Mouse (Mus musculus) kidney, adult 2 months (tissue): ENCODE measurements around the gene Mettl1. TPM values are rescaled to one million over a fixed set of nuclear protein-coding genes. Genes with fewer than 3 reads are reported as not detected.

ENCODE experiments used
- DNase-seq: peaks from one replicate; pipeline ENCODE4 v3.0.0; 2021
- H3K27ac ChIP-seq: fragments of 200-500 bp; 2 replicates; pipeline ENCODE4 v1.5.1; 2012; ENCODE audit warnings: low read depth, low read length, control low read depth, inconsistent platforms; ENCODE audit not compliant: insufficient read depth
- H3K27me3 ChIP-seq: fragments of 200-500 bp; replicated peaks from 2 replicates; pipeline ENCODE4 v1.6.1; 2012; ENCODE audit warnings: mild to moderate bottlenecking, moderate library complexity, low read length, inconsistent platforms; ENCODE audit not compliant: control insufficient read depth, insufficient read depth
- H3K36me3 ChIP-seq: fragments of 200-500 bp; 2 replicates; pipeline ENCODE4 v1.6.1; 2012; ENCODE audit warnings: mild to moderate bottlenecking, moderate library complexity, low read length, inconsistent platforms; ENCODE audit not compliant: control insufficient read depth, insufficient read depth
- H3K4me1 ChIP-seq: fragments of 200-500 bp; 2 replicates; pipeline ENCODE4 v1.6.1; 2011; ENCODE audit warnings: low read length; ENCODE audit not compliant: control insufficient read depth, insufficient read depth
- H3K4me3 ChIP-seq: fragments of 200-500 bp; 2 replicates; pipeline ENCODE4 v1.5.1; 2011; ENCODE audit warnings: mild to moderate bottlenecking, low read depth, low read length, control low read depth; ENCODE audit not compliant: insufficient read depth
- CTCF ChIP-seq: fragments of 200-500 bp; conservative IDR thresholded peaks from 2 replicates; pipeline ENCODE4 v1.5.1; 2011; ENCODE audit warnings: low read depth, mild to moderate bottlenecking, control low read depth, low read length, moderate library complexity, mixed read lengths; ENCODE audit not compliant: insufficient read depth, insufficient read length
- POLR2A ChIP-seq: fragments of 200-500 bp; IDR thresholded peaks from one replicate; pipeline ENCODE4 v1.6.1; 2011; ENCODE audit warnings: low read depth, low read length, control low read depth
- WGBS: fragments of 180-500 bp; shearing (Covaris S2); methylation state at CpG from one replicate; pipeline ENCODE4 v1.1.7; 2018; 5-methylcytosine and 5-hydroxymethylcytosine counted together
- polyA plus RNA-seq: library from polyadenylated mRNA; depleted of rRNA; stranded (reverse); fragments of >200 nt; gene quantifications from 2 replicates; pipeline ENCODE4 v1.2.3, GENCODE M21; 2012

Mettl1 gene
- polyA plus RNA-seq, 1 experiment: 27.5 TPM

GRCm38 (mm10) chr10:127047954-127048353 is 6.7 kb downstream of the Mettl1 start, which contains the start of gene Cyp27b1:
Gene Cyp27b1 (plus strand): TSS chr10:127048250.
- WGBS: 27% methylated on average over 5 of the region's 5 CpGs
- Histone ChIP-seq H3K4me3 (peak within 1 kb of the TSS; percentile 36), H3K4me1 (peaks cover 12% of the 10 kb centered on the region; the same call in 1 of the 2 replicates), H3K27me3 (no peaks in the 10 kb centered on the region), H3K27ac (peak within 1 kb of the TSS; percentile 6; the same call in 1 of the 2 replicates), H3K36me3 (no peaks in the 10 kb centered on the region)
- DNase-seq: no peak
- TF ChIP-seq CTCF: no peak
- peak; percentile 23 for TF ChIP-seq POLR2A

- Histone ChIP-seq H3K27me3 (no peaks in the 10 kb centered on the region), H3K27ac (peak overlapping the region; percentile 6; the same call in 1 of the 2 replicates), H3K36me3 (no peaks in the 10 kb centered on the region), H3K4me3 (peak overlapping the region; percentile 36), H3K4me1 (peaks cover 8% of the 10 kb centered on the region; the same call in 1 of the 2 replicates)
- WGBS: 4% methylated on average over 35 of the region's 35 CpGs
- peak; percentile 47 for DNase-seq
- TF ChIP-seq POLR2A: no peak
- no peak for TF ChIP-seq CTCF
Observed at GRCm38 (mm10) chr10:127048608-127049394, 7.6 kb downstream of the Mettl1 start.

GRCm38 (mm10) chr10:127049395-127050118 is 8.3 kb downstream of the Mettl1 start:
- 2% methylated on average over 29 of the region's 29 CpGs for WGBS
- H3K4me3 ChIP-seq: peak overlapping the region; percentile 19
- DNase-seq: peak; percentile 55
- peaks cover 8% of the 10 kb centered on the region; the same call in 1 of the 2 replicates for H3K4me1 ChIP-seq
- no peak overlapping the region for H3K27ac ChIP-seq
- H3K36me3 ChIP-seq: no peaks in the 10 kb centered on the region
- H3K27me3 ChIP-seq: no peaks in the 10 kb centered on the region
- peak; percentile 48; the same call in 1 of the 2 replicates for TF ChIP-seq CTCF
- TF ChIP-seq POLR2A: no peak

- Histone ChIP-seq H3K27me3 (no peaks in the 10 kb centered on the region), H3K4me3 (no peak overlapping the region), H3K27ac (no peak overlapping the region), H3K36me3 (no peaks in the 10 kb centered on the region), H3K4me1 (peaks cover 8% of the 10 kb centered on the region; the same call in 1 of the 2 replicates)
- TF ChIP-seq POLR2A (no peak), CTCF (no peak)
- DNase-seq: no peak
- WGBS: 15% methylated on average over 10 of the region's 10 CpGs
Observed at GRCm38 (mm10) chr10:127050119-127050474, 8.9 kb downstream of the Mettl1 start.

- TF ChIP-seq CTCF (no peak), POLR2A (no peak)
Observed at GRCm38 (mm10) chr10:127054646-127055045, 13.4 kb downstream of the Mettl1 start.

GRCm38 (mm10) chr10:127055406-127055805 is 14.2 kb downstream of the Mettl1 start:
- no peak overlapping the region for H3K27ac ChIP-seq
- WGBS: 82% methylated on average over 8 of the region's 8 CpGs
- no peak for DNase-seq
- no peaks in the 10 kb centered on the region; the same call in 1 of the 2 replicates for H3K4me1 ChIP-seq
- no peak overlapping the region for H3K4me3 ChIP-seq
- no peaks in the 10 kb centered on the region for H3K27me3 ChIP-seq
- TF ChIP-seq CTCF: no peak
- TF ChIP-seq POLR2A: no peak
- peaks cover 2% of the 10 kb centered on the region for H3K36me3 ChIP-seq

More at GRCm38 (mm10) chr10:127054646-127055045, 13.4 kb downstream of the Mettl1 start:
- Histone ChIP-seq H3K27me3 (no peaks in the 10 kb centered on the region), H3K4me1 (peaks cover under 1% of the 10 kb centered on the region; the same call in 1 of the 2 replicates), H3K4me3 (no peak overlapping the region), H3K27ac (no peak overlapping the region), H3K36me3 (peaks cover 2% of the 10 kb centered on the region)
- 83% methylated on average over 4 of the region's 4 CpGs for WGBS
- no peak for DNase-seq

GRCm38 (mm10) chr10:127056490-127056889 is 15.3 kb downstream of the Mettl1 start:
- WGBS: 85% methylated on average over 20 of the region's 20 CpGs
- no peak for DNase-seq
- H3K36me3 ChIP-seq: peaks cover 2% of the 10 kb centered on the region

More at GRCm38 (mm10) chr10:127056490-127056889, 15.3 kb downstream of the Mettl1 start:
- Histone ChIP-seq H3K27me3 (no peaks in the 10 kb centered on the region), H3K4me1 (no peaks in the 10 kb centered on the region; the same call in 1 of the 2 replicates), H3K4me3 (no peak overlapping the region), H3K27ac (no peak overlapping the region)
- TF ChIP-seq CTCF (no peak), POLR2A (no peak)
